Mouse (Mus musculus) splenic B cell, adult 2 months (primary cell): ENCODE measurements around the gene Abhd17a.
A peak's percentile ranks its signal among the peaks of the same experiment; 100 is the strongest.
"Not testable (repeated sequence)": the region's sequence is repeated elsewhere in the genome, so short reads cannot be mapped to it uniquely, and the experiment has no call there.

Source experiments
- DNase-seq: peaks from one replicate; pipeline ENCODE4 v3.0.0-alpha.2; 2011; ENCODE audit warnings: low read depth, low spot score
- H3K27me3 ChIP-seq: 2 replicates; pipeline ENCODE4 v1.6.1; 2012; ENCODE audit warnings: mild to moderate bottlenecking, low read length, moderate library complexity, mixed read lengths; ENCODE audit not compliant: control insufficient read depth, poor library complexity, insufficient read depth, severe bottlenecking
- H3K36me3 ChIP-seq: 2 replicates; pipeline ENCODE4 v1.6.1; 2012; ENCODE audit warnings: mild to moderate bottlenecking, low read length, moderate library complexity, mixed read lengths; ENCODE audit not compliant: control insufficient read depth, poor library complexity, insufficient read depth, severe bottlenecking

Gene Abhd17a

DNA sequence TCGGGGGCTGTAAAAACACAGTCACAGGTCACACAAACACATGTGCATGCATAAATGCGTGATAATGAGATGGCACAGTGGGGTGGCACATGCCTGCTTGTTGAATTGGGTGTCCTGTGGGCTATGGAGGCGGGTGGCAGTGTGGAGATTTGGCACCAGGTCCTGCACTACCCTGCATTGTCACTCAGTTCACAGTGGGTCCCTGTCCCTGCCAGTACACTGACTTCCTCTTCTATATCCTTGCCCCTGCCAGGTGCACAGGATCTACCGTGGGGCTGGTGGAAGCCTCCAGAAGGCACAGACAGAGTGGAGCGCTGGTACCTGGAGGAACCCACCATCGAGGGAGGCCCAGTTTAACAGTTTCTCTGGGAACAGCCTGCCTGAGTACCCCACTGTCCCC is 24.2 kb upstream of the Abhd17a start:
- Histone ChIP-seq H3K36me3 (no peaks in the 10 kb centered on the region; the same call in 1 of the 2 replicates), H3K27me3 (no peaks in the 10 kb centered on the region)
- no peak for DNase-seq

DNA sequence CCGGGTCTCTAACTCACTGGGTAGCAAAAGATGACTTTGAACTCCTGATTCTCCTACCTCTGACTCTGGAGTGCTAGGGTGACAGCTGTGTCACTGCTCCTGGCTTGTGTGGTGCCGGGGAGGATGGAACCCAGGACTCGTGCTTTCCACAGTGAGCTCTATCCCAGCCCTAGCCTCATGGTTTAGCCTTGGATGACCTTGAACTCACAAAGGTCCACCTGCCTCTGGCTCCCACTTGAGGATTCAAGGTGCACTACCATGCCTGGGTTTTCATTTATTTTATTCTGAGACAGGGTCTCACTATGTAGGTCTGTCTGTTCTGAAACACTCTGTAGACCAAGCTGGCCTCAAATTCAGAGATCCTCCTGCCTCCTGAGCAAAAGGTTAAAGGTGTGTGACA is 23.7 kb upstream of the Abhd17a start:
- Histone ChIP-seq H3K27me3 (no peaks in the 10 kb centered on the region), H3K36me3 (no peaks in the 10 kb centered on the region; the same call in 1 of the 2 replicates)
- DNase-seq: no peak

DNA sequence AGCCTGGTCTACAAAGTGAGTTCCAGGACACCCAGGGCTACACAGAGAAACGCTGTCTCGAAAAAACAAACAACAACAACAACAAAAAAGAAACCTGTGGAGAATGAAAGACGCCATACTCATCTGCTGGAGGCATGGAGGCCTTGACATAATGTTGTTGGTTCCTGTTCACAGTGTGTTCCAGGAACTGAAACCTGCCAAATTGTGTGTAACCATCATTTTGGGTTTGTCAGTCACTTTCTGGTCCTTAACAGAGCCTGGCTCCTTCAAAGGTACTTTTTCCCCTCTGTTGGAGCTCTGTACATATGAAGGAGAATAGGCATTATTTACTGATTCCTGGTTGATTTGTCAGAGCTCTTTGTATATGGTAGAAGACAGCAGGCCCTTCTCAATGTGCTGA is 21.8 kb upstream of the Abhd17a start:
- Histone ChIP-seq H3K27me3 (no peaks in the 10 kb centered on the region), H3K36me3 (peaks cover 4% of the 10 kb centered on the region)
- peak; percentile 62 for DNase-seq

DNA sequence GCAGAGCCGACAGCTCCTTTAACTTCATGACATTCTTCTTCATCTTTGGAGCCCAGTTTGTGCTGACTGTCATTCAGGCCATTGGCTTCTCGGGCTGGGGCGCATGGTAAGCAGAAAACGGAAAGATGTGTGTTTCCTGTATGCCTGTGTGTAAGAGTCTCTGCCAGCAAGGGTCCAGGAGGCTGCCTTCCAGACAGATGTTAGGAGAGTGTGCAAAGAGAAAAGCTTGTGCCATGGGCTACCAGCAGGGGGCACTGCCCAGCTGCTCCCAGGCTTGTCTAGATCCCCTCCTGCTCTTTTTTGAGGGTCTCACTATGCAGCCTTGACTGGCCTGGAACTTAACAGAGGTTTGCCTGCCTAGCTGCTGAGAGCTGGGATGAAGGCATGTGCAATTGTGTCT is 20.9 kb upstream of the Abhd17a start:
- H3K36me3 ChIP-seq: peaks cover 4% of the 10 kb centered on the region
- peak; percentile 71 for DNase-seq
- no peaks in the 10 kb centered on the region for H3K27me3 ChIP-seq

DNA sequence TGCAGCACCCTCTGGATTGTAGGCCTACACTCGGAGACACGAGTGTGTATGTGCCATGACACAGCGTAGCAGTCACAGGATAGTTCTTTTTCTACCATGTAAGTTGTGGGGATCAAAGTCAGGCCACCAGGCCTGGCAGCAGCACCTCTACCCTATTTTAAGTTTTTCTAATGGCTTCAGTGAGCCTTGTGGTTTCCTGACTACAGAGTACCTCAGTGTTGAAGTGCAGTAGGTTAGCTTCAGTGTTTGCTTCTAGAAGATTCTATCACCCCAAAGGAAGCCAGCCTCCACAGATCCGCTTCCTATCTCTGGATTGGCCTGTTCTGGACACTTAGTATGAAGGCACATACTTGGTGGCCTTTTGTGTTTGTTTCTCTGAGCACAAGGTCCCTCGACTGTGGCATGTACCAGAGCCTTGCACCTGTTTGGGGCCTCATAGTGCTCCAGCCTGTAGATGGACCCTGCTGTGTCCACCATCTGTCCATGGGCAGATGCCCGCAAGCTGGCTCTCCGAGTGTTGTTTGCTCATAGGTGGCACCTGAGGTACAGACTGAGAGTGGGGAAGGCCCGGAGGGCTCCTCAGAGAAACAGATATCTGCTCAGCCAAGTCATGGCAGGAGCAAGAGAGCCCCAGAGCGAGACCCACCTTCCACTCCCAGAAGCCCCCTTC is 20.1 kb upstream of the Abhd17a start:
- Histone ChIP-seq H3K27me3 (no peaks in the 10 kb centered on the region), H3K36me3 (peaks cover 4% of the 10 kb centered on the region)
- DNase-seq: peak; percentile 48

DNA sequence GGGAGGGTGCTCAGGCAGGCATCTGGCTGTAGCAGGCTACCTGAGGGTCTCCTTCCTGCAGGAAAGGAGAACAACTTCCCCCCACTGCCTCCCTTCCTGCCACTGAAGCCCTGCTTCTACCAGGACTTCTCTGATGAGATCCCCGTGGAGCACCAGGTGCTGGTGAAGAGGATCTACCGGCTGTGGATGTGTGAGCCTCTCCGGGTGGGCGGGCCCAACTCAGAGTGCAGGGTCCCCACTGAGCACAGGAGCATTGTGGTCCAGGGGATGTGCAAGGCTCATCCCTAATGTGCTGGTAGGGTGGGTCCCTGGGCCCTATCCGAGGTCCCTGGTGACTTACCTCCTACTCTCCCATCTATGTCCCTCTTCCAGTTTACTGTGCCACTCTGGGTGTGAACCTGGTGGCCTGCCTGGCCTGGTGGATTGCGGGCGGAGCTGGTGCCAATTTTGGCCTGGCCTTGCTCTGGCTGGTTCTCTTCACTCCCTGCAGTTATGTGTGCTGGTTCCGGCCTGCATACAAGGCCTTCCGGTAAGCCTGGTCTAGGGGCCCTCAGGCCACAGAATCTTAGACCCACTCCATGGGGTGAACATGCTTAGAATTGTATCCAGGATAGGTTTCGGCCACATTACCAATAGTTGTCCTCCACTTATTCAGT is 19.3 kb upstream of the Abhd17a start:
- no peak for DNase-seq
- H3K36me3 ChIP-seq: peaks cover 4% of the 10 kb centered on the region
- no peaks in the 10 kb centered on the region for H3K27me3 ChIP-seq

DNA sequence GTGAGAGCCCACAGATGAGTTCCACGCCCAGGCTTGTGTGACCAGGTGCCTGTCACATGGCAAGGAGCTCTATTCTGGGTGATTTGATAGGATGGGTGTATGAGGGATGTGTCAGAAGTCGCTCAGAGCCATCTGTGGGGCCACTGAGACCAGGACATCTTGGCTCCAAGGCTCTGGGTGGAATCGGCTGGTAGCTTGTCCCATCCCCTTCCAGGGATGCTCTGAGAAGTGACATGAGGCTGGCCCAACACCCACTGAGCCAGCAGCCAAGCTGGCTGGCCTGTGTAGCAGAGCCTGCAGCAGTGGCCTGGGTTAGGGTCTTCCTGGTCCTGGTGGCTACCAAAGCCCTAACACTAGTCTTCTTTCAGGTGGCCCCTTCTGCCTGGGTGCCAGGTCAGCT is 18.3 kb upstream of the Abhd17a start:
- Histone ChIP-seq H3K27me3 (no peaks in the 10 kb centered on the region), H3K36me3 (peaks cover 4% of the 10 kb centered on the region)
- no peak for DNase-seq

DNA sequence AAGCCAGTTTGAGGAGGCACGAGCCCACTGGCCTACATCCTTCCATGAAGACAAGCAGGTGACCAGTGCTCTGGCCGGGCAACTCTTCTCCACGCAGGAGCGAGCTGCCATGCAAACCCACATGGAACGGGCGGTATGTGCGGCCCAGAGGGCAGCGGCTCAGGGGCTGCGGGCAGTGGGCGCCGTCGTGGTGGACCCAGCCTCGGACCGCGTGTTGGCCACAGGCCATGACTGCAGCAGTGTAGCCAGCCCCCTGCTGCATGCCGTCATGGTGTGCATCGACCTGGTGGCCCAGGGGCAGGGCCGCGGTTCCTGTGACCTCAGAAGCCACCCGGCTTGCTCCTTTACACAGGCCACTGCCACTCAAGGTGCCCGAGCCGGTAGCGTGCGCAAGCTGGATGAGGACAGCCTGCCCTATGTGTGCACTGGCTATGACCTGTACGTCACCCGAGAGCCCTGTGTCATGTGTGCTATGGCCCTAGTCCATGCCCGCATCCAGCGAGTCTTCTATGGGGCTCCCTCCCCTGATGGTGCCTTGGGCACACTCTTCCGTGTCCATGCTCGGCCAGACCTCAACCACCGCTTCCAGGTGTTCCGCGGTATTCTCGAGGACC is 16.7 kb upstream of the Abhd17a start:
- peaks cover 4% of the 10 kb centered on the region for H3K36me3 ChIP-seq
- DNase-seq: no peak
- no peaks in the 10 kb centered on the region for H3K27me3 ChIP-seq

DNA sequence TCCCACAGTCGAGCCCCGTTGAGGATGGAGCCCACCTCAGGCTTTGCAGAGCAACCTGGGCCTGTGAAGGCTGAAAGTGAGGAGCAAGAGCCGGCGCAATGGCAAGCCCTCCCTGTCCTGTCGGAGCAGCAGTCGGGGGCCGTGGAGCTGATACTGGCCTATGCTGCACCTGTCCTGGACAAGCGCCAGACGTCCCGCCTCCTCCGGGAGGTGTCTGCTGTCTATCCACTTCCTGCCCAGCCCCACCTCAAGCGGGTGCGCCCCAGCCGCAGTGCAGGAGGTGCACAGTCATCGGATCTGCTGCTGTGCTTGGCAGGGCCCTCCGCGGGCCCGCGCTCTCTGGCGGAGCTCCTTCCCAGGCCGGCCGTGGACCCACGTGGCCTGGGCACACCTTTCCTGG is 16.2 kb upstream of the Abhd17a start:
- DNase-seq: no peak
- no peaks in the 10 kb centered on the region for H3K27me3 ChIP-seq
- H3K36me3 ChIP-seq: peaks cover 4% of the 10 kb centered on the region

DNA sequence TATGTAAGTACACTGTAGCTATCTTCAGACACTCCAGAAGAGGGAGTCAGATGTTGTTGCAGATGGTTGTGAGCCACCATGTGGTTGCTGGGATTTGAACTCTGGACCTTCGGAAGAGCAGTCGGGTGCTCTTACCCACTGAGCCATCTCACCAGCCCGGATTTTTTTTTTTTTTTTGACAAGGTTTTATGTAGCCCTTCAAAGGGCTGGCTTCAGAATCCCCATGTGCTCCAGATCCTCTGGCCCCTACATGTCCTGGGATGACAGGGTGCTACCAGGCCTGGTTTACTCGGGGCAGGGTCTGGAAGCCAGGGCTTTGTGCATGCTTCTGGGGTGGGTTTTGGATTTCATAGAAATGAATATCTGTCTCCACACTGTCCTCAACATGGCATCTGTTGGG is 15.6 kb upstream of the Abhd17a start, which contains the start of gene Gm49322:
Gene Gm49322, plus strand, starts transcription at position 301 of the 400 bp plus-strand sequence.
- H3K36me3 ChIP-seq, DNase-seq, H3K27me3 ChIP-seq: not testable (repeated sequence)

DNA sequence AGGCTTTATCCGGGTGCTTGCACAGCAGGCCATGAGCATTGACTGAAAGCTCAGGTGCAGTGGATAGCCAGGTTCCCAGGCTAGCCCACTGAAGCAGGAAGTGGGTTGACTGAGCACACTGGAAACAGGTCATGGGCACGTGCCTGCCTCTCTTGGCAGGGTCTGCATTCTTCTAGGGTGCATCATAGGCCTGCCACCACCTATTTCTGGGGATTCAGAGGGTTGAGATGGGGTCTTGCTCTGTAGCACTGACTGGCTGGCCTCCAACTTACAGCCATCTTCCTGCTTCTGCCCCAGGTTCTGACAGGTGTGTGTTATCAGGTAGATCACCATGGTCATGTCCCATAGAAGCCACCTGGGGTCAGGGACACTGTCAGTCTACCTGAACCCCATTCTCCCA is 14.8 kb upstream of the Abhd17a start:
- Histone ChIP-seq H3K36me3 (peaks cover 4% of the 10 kb centered on the region), H3K27me3 (no peaks in the 10 kb centered on the region)
- no peak for DNase-seq

DNA sequence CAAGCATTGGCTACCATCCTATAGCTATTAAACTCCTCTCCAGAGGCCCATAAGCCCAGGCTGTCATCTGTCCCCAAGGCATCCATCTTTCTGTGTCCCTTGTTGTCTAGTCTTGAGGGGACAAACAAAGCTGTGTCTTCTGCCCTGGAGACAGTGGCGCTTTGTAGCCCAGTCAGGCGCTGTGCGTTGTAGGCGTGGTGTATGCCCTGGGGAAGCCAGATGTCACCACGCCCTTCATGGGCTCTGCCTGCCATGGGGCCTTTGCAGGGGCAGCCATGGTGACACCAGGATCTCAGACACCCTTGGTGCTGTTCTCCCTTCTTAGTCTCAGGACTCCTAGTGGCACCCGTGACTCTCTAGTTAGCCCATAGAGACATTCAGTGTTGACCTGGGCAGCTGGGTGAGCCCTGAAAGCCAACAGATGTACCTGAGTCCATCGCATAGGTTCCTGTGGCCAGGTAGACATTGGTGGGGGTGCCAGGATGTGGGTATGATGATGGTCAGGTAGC is 13.9 kb upstream of the Abhd17a start:
- DNase-seq: peak; percentile 80
- Histone ChIP-seq H3K27me3 (no peaks in the 10 kb centered on the region), H3K36me3 (peaks cover 4% of the 10 kb centered on the region)

DNA sequence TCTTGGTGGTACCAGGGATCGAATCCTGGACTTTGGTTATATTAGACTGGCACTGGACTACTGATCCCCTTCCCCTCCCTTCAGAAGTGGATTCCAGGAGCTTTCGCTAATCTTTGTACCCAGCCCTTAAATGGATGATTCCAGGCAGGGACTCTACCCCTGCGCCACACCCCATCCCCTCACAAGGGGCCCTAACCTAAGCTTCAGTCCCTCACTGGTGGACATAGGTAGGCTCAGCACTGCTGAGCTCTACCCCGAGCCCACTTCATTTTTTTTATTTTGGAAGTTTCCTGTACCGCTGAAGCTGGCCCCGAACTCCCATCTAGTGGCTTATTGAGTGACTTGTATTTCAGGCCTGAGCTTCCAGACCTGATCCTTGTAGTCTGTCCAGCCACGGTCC is 13.2 kb upstream of the Abhd17a start:
- Histone ChIP-seq H3K36me3 (peaks cover 4% of the 10 kb centered on the region), H3K27me3 (no peaks in the 10 kb centered on the region)
- no peak for DNase-seq

DNA sequence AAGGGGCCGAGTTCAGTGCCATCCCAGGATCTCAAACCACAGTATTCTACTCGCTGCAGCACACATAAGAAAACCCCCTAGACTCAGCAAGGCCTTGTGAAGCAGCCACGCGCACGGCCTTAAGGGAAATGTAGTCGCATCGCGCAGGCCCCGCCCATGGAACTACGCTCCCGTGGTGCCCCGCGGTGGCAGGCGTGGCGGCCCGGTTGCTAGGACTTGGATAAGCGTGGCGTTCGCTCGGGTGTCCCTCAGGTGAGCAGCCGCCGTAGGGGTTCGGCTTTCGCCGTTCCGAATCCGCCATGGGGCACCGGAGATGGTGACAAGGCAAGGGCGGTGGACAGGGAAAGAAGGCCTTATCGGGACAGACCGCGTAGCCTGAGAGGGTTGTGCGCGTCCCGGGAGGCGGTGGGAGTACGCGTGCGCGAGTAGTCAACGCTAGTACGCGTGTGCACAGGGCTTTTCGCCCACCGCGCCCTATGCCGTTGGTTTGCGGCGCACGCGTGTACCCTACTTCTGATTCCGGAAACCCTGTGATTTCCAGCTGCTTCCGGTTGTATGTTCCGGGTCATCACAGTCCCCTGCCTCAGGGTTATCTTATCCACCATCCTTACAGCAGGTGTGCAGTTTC is 12.7 kb upstream of the Abhd17a start, which contains the start of the genes Scamp4 and Adat3:
Gene Scamp4, plus strand, starts transcription at position 175 of the 628 bp plus-strand sequence.
Gene Adat3, plus strand, starts transcription at position 183 of the 628 bp plus-strand sequence.
- H3K36me3 ChIP-seq: peaks cover 3% of the 10 kb centered on the region
- H3K27me3 ChIP-seq: no peaks in the 10 kb centered on the region
- peak; percentile 95 for DNase-seq

DNA sequence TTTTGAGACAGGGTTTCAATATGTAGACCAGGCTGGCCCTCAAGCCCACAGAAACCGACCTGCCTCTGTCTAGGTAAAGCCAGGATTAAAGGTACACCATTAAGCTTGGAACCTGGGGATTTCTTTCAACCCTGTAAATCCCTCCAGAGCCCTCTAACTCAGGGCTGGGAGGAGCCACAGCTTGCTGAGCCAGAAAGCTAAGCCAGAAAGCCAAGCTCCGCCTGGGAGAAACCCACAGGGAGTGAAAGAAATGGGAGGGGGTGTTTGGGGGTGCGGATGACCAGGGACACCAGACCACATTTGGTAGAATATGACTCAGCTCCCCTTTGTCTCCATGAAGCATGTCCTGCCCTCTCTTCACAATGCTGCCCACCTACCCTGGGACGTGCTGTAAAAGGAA is 6.2 kb upstream of the Abhd17a start:
- no peaks in the 10 kb centered on the region for H3K27me3 ChIP-seq
- DNase-seq: no peak
- H3K36me3 ChIP-seq: no peaks in the 10 kb centered on the region
